Mouse (Mus musculus) gastrocnemius, postnatal 14 days (tissue): ENCODE results near the gene Mrps6. TPM values are rescaled to one million over a fixed set of nuclear protein-coding genes. Genes with fewer than 3 reads are reported as not detected.

Source experiments
- DNase-seq: peaks from one replicate; pipeline ENCODE4 v3.0.0; 2021; ENCODE audit warnings: mixed read lengths
- intact Hi-C: fragments of 180-260 bp; cut with DNase I; formaldehyde crosslinking; loops from one replicate; pipeline ENCODE4 v1.15.1; 2025; ENCODE audit warnings: low total_unique reads
- long read RNA-seq, 2 experiments: library from polyadenylated mRNA; stranded (forward); transcript quantifications; one replicate each; pipeline ENCODE4 v2.0.0; 2021
- total RNA-seq, 2 experiments: library from RNA; stranded (reverse); gene quantifications; 2 replicates each; pipeline ENCODE4 v1.2.3; 2021

Gene Mrps6
- 10 to 100 TPM; 16.9 to 18.7 TPM for total RNA-seq
- long read RNA-seq, experiment 1, transcript Mrps6-201 (3 exons, 846 nt): major isoform, 14 of 15 reads
- long read RNA-seq, experiment 1, partial matches to known transcripts: 0 of 15 reads
- long read RNA-seq, experiment 1, other reads (novel, unspliced or antisense): 1 of 15 reads
- long read RNA-seq, experiment 2, transcript Mrps6-201 (3 exons, 846 nt): major isoform, 25 of 26 reads
- long read RNA-seq, experiment 2, partial matches to known transcripts: 0 of 26 reads
- long read RNA-seq, experiment 2, other reads (novel, unspliced or antisense): 1 of 26 reads

DNA sequence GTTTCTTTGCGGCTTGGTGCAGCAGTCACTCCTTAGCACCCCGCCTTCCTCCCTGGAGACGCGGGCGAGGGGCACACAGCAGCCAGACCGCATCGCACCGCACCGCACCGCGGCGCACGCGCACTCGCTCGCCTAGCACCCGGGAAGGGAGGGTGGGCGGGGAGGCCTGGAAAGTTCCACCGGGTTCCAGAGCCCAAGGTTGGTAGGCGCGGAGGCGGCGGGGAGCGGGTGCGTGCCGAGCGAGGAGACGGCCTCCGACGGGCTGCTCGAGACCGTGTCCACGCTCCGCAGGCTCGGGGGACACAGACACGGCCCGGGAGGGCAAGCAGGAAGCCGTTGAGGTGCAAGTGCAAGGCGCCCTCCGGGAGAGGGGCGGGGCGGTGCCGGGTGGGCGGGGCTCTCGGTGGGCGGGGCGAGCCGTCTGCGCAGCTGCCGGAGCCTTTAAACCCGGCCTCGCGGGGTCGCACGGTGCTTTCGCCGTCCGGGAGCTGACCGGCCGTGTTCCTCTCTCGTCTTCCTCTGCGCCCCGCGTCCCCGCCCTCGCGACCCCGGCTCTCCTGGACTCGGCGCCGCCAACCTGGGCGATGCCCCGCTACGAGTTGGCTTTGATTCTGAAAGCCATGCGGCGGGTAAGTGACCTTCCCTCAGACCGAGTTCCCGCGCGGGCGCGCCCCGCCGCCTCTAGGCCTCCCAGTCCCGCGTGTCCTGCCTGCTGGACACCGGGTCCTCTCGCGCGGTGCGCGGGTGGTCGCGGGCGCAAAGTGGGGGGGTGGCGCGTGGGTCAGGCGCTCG, at the start of gene Mrps6, which contains the start of the genes Gm49711 and Slc5a3:
TSS of gene Mrps6 (plus strand) at position 419 of the 792 bp plus-strand sequence.
TSS of gene Gm49711 (plus strand) at position 465 of the 792 bp plus-strand sequence.
TSS of gene Slc5a3 (plus strand) at position 471 of the 792 bp plus-strand sequence.
- intact Hi-C loops: loop anchor here (10.0 kb wide), 1 partner anchor 227 kb away; no protein-coding TSS in a partner anchor
- peak; percentile 86 for DNase-seq

DNA sequence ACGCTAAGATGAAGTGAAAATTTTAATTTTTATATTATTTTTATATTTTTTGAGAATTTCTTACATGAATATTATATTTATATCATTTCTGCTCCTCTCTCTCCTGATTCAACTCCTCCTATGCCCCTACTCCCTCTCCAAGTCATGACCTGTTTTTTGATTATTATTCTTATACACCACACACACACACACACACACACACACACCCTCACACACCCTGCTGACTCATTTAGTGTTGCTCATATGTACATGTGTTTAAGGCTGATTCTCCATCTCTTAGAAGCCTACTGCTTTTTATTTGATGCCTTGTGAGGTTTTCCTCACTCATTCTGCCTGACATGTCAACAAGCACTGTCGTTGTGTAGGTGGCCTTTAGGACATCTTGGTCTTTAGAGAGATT, 48.5 kb upstream of the Mrps6 start:
- intact Hi-C loops: no loop called here
- DNase-seq: no peak

DNA sequence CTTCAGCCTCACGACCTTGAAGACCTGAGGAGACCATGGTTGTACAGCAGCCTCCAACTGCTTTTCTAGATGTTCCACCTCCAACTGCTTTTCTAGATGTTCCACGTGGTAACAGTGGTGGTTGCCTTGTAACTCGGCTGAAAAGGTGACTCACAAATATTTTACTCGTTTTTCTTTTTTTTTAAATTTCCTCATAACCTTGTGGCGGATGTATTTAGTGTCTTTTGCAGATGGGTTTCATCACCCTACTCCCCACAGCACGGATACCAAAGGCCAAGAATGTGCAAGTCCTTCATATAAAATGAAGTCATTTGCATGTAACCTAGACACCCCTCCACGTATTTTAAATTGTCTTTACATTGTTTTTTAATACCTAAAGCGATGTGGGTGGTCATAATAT, 41.3 kb upstream of the Mrps6 start:
- DNase-seq: no peak
- intact Hi-C loops: no loop called here

DNA sequence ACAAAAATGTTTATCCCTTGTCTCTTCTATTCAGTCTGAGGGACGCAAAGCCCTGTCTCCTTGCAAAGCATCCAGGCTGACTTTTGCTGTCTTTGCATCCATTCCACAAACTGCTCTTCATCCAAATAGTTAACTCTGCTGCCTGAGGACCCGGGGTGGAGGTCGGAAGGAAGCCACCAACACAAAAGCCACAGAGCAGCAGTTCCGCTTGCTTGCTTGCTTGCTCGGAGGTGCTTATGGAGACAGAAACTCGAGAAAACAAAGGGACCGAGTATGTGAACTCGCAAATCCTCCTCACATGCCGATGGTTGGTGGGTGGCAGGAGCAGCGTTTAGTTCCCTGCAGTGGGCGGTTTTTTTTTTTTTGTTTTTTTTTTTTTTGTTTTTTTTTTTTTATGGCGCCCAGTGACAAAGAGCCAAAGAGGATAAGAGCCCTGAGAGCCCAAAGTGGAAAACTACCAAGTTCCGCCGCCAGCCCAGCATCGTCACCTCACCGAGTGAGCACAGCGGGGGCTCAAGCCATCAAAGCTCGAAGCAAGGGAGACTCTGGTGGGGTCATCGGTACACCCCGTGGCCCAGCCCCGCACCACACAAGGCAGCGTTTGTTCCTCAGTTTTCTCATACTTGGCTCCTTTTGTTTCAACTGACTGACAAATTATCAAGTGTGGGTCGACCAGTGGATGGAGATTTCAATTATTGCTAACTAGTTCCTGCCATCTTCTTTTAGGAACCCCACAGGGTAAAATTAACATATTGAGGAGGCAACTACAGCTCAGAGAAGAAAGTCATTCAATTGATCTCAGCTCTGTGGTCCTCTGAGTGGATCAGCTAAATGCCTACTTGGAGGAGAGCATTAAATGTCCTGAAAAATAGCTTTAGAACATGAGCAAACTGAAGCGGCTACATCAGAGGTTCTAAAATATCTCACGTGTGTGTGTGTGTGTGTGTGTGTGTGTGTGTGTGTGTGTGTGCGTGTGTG, 38.6 kb upstream of the Mrps6 start:
- peak; percentile 27 for DNase-seq

GRCm38 (mm10) chr16:92021656-92022400, 36.2 kb upstream of the Mrps6 start:
- intact Hi-C loops: no loop called here
- no peak for DNase-seq

More for the DNA sequence above, 38.6 kb upstream of the Mrps6 start:
- intact Hi-C loops: no loop called here

DNA sequence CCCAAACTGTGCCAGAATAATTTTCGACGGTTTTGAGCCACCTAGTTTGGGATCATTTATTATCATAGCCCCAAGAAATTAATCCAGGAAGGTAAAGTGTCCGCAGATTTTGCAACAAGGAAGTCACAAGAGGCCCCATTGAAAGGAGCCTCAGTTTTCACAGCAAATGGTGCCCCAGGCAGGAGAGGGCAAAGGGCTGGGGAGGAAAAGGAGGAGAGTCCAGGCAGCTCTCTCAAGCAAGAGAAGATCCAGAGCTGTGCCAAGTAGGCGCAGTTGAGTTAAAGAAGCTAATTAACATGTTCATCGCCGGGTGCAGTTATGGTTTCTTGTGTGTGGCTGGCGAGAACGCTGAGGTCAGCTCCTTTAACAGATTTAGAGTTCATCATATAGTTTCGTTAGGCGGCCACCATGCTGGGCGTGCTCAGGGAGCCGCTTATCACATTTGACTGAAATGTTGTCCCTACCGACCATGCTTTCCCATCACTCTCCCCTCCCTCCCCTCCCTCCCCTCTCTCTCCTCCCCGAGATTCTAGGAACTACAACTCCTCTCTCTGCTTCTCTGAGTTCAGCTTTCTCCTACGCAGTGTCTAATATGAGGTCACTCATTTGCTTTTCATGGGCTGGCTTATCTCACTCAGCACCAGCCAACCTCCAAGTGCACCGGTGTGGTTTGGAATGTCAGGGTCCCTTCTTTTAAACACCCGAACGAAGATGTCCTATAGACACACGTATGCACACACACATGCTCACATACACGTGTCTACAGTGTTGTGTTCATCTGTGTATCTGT, 35.4 kb upstream of the Mrps6 start:
- intact Hi-C loops: no loop called here
- DNase-seq: no peak

DNA sequence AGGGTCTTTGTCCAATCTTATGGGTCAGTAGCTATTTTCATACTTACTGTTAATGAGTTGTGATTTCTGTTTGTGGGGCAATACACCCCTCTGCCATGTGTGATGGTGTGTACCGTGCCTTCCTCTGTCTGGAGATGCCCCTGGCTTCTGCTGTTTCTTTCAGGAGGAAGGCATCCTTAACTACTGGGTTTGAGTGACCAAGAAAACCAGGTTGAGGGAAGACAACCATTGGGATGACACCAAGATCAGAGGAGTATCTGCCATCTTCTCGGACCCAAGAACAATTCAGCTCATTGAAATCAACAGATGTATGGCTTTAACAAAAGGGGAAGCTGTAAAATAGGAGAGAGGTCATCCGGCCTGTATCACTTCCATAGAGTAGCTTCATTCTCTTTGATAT, 24.8 kb upstream of the Mrps6 start:
- DNase-seq: no peak
- intact Hi-C loops: no loop called here

DNA sequence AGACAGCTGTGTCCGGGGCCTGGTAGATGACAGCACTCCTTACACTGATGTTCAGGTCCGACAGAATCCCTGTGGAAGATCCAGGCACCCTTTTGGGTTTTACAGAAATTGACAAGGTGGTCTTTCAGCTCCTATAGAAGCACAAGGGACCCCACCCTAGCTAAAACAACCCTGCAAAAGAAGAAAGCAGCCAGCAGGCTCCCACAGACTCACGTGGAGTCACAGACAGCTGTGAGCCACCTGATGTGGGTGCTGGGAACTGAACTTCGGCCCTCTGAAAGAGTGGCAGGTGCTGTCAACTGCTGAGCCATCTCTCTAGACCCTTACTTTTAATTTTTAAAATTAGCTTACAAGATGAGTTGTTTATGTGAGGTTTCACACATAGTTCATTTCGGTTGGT, 23.4 kb upstream of the Mrps6 start:
- DNase-seq: no peak
- intact Hi-C loops: no loop called here

DNA sequence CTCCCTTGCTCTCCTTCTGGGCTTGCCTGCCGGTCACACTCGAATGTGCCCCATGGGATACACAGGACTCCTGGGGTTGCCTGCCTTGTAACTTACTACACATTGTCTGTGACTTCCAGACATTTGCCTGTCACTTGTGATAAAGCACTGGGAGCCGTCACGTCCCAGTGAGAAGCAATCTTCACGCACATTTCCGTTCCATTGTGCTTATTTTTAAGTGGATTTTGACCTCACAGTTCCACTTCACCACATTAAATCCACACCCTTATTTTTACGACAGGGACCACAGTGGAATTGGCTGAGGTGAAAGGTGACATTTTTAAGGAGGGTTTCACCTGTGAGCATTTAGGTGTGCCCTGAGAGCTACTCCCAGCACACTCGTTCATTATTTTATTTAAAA, 21.4 kb upstream of the Mrps6 start:
- DNase-seq: no peak
- intact Hi-C loops: no loop called here

DNA sequence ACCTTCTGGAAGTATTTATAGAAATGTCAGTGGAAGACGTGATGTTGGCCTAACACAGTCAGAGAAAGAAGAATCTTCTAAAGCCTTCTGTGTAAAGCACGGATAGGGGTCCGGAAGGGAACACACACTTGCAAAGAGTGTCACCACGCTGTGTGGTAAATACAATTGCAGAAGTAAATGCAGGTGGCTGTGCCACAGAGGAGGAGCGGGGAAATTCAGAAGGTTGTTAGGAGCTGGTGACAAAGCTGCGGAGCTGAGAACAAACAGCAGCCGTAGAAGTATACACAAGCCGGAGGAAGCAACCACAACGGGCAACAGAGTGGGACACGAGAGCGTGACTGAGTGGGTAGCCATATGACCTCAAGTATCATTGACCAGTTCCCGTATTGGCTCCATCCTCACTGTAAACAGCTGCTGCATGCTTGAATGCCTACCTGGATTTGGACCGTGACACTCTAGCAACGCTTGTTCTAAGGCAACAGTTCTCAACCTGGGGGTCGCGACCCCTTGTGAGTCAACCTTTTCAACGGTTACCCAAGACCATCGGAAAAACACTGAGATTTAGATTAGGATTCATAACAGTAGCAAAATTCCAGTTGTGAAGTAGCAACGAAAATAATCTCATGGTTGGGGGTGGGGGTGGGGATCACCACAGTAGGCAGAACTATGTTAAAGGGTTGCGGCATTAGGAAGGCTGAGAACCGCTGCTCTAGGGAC, 20.0 kb upstream of the Mrps6 start:
- intact Hi-C loops: no loop called here
- no peak for DNase-seq

GRCm38 (mm10) chr16:92039421-92039820, 18.6 kb upstream of the Mrps6 start:
- intact Hi-C loops: no loop called here
- DNase-seq: no peak

GRCm38 (mm10) chr16:92039966-92040365, 18.1 kb upstream of the Mrps6 start:
- DNase-seq: no peak

DNA sequence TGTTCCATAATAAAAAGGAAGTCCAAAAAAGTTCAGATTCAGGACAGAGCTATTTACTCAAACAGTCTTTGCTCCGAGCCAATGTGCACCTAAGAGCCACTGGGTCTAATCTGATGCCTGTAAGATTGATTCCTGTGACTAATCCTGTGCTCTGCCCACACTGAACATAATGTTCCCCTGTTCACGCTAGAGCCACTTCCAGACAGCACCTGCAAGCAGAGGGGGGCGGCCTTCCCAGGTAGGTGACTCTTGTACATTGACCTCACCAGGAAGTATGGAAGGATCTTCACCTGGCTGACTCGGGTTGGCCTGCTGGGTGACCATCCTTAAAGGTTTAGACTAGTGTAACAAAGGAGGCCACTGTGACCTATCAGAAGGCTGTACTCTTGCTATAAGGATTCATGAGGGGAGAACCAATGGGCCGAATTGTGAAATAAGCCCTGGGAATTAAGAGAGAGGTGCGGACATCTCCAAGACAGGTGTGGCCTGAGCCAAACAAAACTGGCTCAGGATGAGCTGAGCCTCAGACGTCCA, 6.2 kb upstream of the Mrps6 start:
- DNase-seq: no peak
- intact Hi-C loops: loop anchor here (10.0 kb wide), 1 partner anchor 233 kb away; no protein-coding TSS in a partner anchor

More at GRCm38 (mm10) chr16:92039966-92040365, 18.1 kb upstream of the Mrps6 start:
- intact Hi-C loops: no loop called here

- intact Hi-C loops: loop anchor here (10.0 kb wide), 1 partner anchor 232 kb away; no protein-coding TSS in a partner anchor
- no peak for DNase-seq
Observed at GRCm38 (mm10) chr16:92052569-92052968, 5.5 kb upstream of the Mrps6 start.

DNA sequence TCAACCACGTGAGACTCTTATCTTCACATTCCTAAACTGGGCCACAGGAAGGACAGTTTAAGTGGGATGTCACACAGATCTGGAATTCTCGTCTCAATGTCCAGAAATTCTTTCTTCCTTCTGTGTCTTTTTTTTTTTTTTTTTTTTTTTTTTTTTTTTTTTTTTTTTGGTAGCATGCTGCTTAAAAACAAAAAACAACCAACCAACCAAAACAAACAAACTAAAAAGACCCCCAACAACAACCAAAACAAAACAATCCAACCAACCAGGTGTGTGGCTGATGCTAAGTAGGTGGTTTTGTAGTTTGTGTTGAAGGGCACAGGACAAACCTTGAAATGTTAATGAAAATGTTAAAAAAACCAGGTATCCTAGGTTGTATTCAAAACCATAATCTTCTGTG, 1.4 kb upstream of the Mrps6 start:
- no peak for DNase-seq
- intact Hi-C loops: loop anchor here (10.0 kb wide), 1 partner anchor 228 kb away; no protein-coding TSS in a partner anchor

DNA sequence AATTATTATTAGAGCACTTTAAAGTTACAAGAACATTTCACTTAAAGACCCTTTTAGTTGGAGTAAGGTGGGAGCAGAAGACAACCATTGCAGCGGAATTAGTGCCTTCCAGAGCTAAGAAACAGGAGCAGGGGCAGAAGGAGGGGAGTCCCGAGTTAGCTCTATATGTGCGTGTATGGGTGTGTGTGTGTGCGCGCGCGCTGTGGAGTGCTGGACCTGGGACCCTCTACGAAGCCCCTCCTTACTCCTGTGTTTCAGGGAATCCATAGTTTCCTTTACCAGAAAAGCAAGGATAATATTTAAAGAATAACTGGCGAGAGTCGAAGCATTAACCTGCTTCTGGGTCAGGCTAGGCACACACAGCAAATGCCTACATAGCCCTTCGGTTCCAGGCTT, 616 bp upstream of the Mrps6 start:
- intact Hi-C loops: loop anchor here (10.0 kb wide), 1 partner anchor 227 kb away; no protein-coding TSS in a partner anchor
- no peak for DNase-seq
